Comparison of ENCODE assay signal across 11 mouse cellular contexts in genomic region chr3:70500991-70501961, GRCm38 (mm10).
DNase-seq lines count a peak whose midpoint lies in the region; ATAC-seq lines count a peak whose summit lies in the region.
"Had no signal": no experiment of that assay in that cellular context is flagged by ENCODE, and none has a peak within 500 bp of the region (broad histone marks: within the 10 kb centered on the region; RNA-seq: fewer than 3 reads in every experiment).

No protein-coding gene starts in this region.

- H3K4me1 ChIP-seq in kidney, embryonic 15.5 days: no peaks in the 10 kb centered on the region
- H3K4me1 ChIP-seq in forebrain, embryonic 10.5 days: peaks cover 15% of the 10 kb centered on the region
- peaks cover 12% of the 10 kb centered on the region for H3K4me1 ChIP-seq in midbrain, embryonic 13.5 days (replicated peaks)

- H3K27me3 ChIP-seq in kidney, embryonic 15.5 days: no peaks in the 10 kb centered on the region
- no peaks in the 10 kb centered on the region for H3K27me3 ChIP-seq in forebrain, embryonic 10.5 days (ENCODE audit: poor library complexity, severe bottlenecking)
- no peaks in the 10 kb centered on the region for H3K27me3 ChIP-seq in midbrain, embryonic 13.5 days
- H3K27me3 ChIP-seq: limb, embryonic 13.5 days had no signal

- 54% methylated on average over 9 of the region's 9 CpGs for WGBS in kidney, embryonic 15.5 days
- 75% methylated on average over 9 of the region's 9 CpGs for WGBS in forebrain, embryonic 10.5 days
- WGBS in midbrain, embryonic 13.5 days: 46% methylated on average over 9 of the region's 9 CpGs

- H3K9ac ChIP-seq in kidney, embryonic 15.5 days: no peak overlapping the region
- H3K9ac ChIP-seq in midbrain, embryonic 13.5 days (replicated peaks): no peak overlapping the region
- H3K9ac ChIP-seq: limb, embryonic 13.5 days had no signal

- ATAC-seq in kidney, embryonic 15.5 days (replicated peaks; ENCODE audit: low FRiP score): no peak
- ATAC-seq in midbrain, embryonic 13.5 days: peak; percentile 66
- ATAC-seq: intestine, embryonic 16.5 days had no signal

- DNase-seq in kidney, postnatal 4 days: peak; percentile 4 to 5
- DNase-seq in embryo, embryonic 10 days (ENCODE audit: low spot score): peak; percentile 18
- DNase-seq in forebrain, embryonic 10.5 days (ENCODE audit: extremely low spot score, low spot score): no peak
- DNase-seq in spleen, postnatal 14 days (ENCODE audit: low spot score in 2 of 2): no peak
- no peak for DNase-seq in heart, adult 18-20 months
- DNase-seq: adrenal gland, adult 2 months; cerebellum, postnatal 25 days had no signal

- H3K36me3 ChIP-seq in kidney, embryonic 15.5 days: no peaks in the 10 kb centered on the region
- H3K36me3 ChIP-seq in forebrain, embryonic 10.5 days (replicated peaks): no peaks in the 10 kb centered on the region
- H3K36me3 ChIP-seq in midbrain, embryonic 13.5 days: no peaks in the 10 kb centered on the region
- H3K36me3 ChIP-seq: limb, embryonic 13.5 days had no signal

- no peak overlapping the region for H3K4me2 ChIP-seq in kidney, embryonic 15.5 days
- 0 out of 2 replicates have a peak overlapping the region, but pooled peaks have one; percentile 7 for H3K4me2 ChIP-seq in midbrain, embryonic 13.5 days (replicated peaks)
- H3K4me2 ChIP-seq: limb, embryonic 13.5 days had no signal

- no peak overlapping the region for H3K27ac ChIP-seq in kidney, embryonic 15.5 days
- H3K27ac ChIP-seq in forebrain, embryonic 10.5 days: peak overlapping the region; percentile 60
- peak overlapping the region; percentile 10; the same call in 1 of the 2 replicates for H3K27ac ChIP-seq in midbrain, embryonic 13.5 days
- H3K27ac ChIP-seq: limb, embryonic 13.5 days had no signal

- H3K4me3 ChIP-seq in kidney, embryonic 15.5 days (replicated peaks): no peak overlapping the region
- H3K4me3 ChIP-seq in forebrain, embryonic 10.5 days: no peak overlapping the region
- H3K4me3 ChIP-seq in midbrain, embryonic 13.5 days (replicated peaks): no peak overlapping the region
- H3K4me3 ChIP-seq: limb, embryonic 13.5 days had no signal

- no peaks in the 10 kb centered on the region for H3K9me3 ChIP-seq in kidney, embryonic 15.5 days (replicated peaks)
- no peaks in the 10 kb centered on the region for H3K9me3 ChIP-seq in forebrain, embryonic 10.5 days
- no peaks in the 10 kb centered on the region for H3K9me3 ChIP-seq in midbrain, embryonic 13.5 days
- H3K9me3 ChIP-seq: limb, embryonic 13.5 days had no signal

Comparison
In these comparisons a context has a peak if more than half of its experiments do, and no peak if none do; other contexts are left out.
1. DNase-seq: peak in kidney, postnatal 4 days (2 of 2) and embryo, embryonic 10 days (single experiment); none in forebrain, embryonic 10.5 days (single experiment), spleen, postnatal 14 days (0 of 2) and heart, adult 18-20 months (0 of 2).